Mouse (Mus musculus): Measurements from ENCODE around the gene Sap30l. TPM values are rescaled to one million over a fixed set of nuclear protein-coding genes. Genes with fewer than 3 reads are reported as not detected.

Gene Sap30l
- total RNA-seq, 2 experiments from 2014 or later = 30.4 to 31.6 TPM

Other genes with a start within 250 kb of the Sap30l start
- gene Galnt10, start 156.2 kb upstream of the Sap30l start, total RNA-seq (2021) = 1 to 10 TPM; 6.0 to 7.5 TPM
- not detected for gene Hand1, start 31.2 kb downstream of the Sap30l start, total RNA-seq (2021)
- gene Larp1, start 207.4 kb downstream of the Sap30l start, total RNA-seq (2021) = 10 to 100 TPM; 69.1 to 85.8 TPM